Mouse (Mus musculus): ENCODE results near the gene Stat6. TPM values are rescaled to one million over a fixed set of nuclear protein-coding genes. Genes with fewer than 3 reads are reported as not detected.

Stat6 gene
- polyA plus RNA-seq, 1 experiment from 2014 or later, result 6.0 TPM

GRCm38 (mm10) chr10:127620406-127621190 lies 22.2 kb upstream of the Stat6 start, which contains the start of gene Lrp1:
Gene Lrp1, minus strand, starts transcription at chr10:127621148.
- Histone ChIP-seq H3K9me3 (ENCODE audit: control insufficient read depth, low read length) (no peaks in the 10 kb centered on the region), H3K4me3 (ENCODE audit: low read length) (peak within 1 kb of the TSS; percentile 75), H3K27me3 (replicated peaks; ENCODE audit: control insufficient read depth, insufficient read depth, low read length) (no peaks in the 10 kb centered on the region), H3K36me3 (ENCODE audit: control insufficient read depth, insufficient read depth, low read length) (no peaks in the 10 kb centered on the region), H3K27ac (ENCODE audit: low read depth, low read length) (peak within 1 kb of the TSS; percentile 84), H3K4me1 (ENCODE audit: control insufficient read depth, insufficient read depth, low read depth, low read length) (peaks cover 44% of the 10 kb centered on the region), H3K4me2 (ENCODE audit: low read length) (peak within 1 kb of the TSS; percentile 94), H3K9ac (ENCODE audit: low read depth, low read length) (peak within 1 kb of the TSS; percentile 87)
- peak; percentile 67 for ATAC-seq
- WGBS, result 0% methylated on average over 21 of the region's 32 CpGs

DNA sequence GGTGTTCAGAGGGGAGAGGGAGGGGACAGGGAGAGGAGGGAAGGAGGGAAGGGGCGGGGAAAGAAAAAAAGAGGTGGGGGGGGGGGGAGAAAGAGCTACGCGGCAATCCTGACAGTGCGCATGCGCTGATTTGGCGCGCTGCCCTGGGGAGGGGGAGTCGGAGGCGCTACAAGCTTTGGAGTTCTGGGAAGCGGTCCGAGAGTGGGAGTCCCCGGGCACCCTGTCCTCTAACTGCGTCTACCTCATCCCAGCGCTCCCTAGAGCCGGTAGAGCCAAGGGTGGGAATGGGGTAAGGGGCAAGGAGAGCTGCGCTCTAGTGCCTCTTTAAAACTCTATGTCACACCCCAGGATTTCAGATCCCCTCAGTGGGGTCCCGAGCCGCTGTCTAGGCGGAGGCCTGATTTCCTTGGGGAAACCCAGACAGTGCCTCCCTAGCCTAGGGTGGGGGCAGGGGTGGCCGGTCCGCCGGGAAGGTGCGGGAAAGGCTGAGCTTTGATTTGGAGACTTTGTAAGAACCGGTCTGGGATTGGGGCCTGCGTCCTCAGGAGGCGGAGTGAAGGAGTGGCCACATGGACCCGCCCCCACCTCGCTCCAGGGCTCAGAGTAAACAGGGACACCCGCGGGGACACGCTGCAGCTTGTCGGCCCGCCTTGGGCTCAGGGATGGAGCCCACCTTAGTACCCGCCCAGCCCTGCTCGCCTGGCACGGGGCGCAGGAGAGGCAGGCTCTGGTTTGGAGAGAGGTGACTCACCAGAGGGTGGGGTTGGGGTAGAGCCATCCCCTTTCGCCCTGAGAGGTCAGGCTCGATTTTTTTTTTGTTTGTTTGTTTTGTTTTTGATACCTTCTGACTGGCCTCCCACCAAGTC lies 21.4 kb upstream of the Stat6 start:
- WGBS, result under 1% methylated on average over 34 of the region's 39 CpGs
- peaks cover 36% of the 10 kb centered on the region for H3K4me1 ChIP-seq (ENCODE audit: control insufficient read depth, insufficient read depth, low read depth, low read length)
- H3K27me3 ChIP-seq (replicated peaks; ENCODE audit: control insufficient read depth, insufficient read depth, low read length), result no peaks in the 10 kb centered on the region

DNA sequence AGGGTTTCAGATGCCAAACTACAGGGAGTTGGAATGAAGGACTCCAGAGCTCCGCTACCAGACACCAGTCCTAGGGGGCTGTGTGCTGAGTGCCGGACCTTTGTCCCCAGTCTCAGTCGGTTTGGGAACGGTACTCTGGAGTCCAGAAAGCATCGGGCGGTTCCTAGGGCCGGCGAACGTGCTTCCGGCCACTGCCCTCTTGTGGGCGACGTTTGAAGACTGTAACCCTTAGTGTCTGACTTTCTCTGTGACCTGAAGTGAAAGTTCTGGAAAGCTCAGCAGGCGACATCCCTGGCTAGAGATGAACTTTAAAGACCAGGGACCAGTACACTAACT lies 20.8 kb upstream of the Stat6 start:
- H3K4me1 ChIP-seq (ENCODE audit: control insufficient read depth, insufficient read depth, low read depth, low read length), result peaks cover 31% of the 10 kb centered on the region
- H3K27me3 ChIP-seq (replicated peaks; ENCODE audit: control insufficient read depth, insufficient read depth, low read length), result no peaks in the 10 kb centered on the region
- peak overlapping the region; percentile 94 for H3K4me2 ChIP-seq (ENCODE audit: low read length)
- 2% methylated on average over 13 of the region's 13 CpGs for WGBS
- H3K36me3 ChIP-seq (ENCODE audit: control insufficient read depth, insufficient read depth, low read length), result no peaks in the 10 kb centered on the region
- peak overlapping the region; percentile 57 for H3K9ac ChIP-seq (ENCODE audit: low read depth, low read length)
- peak overlapping the region; percentile 84 for H3K27ac ChIP-seq (ENCODE audit: low read depth, low read length)
- ATAC-seq, result peak; percentile 48
- H3K9me3 ChIP-seq (ENCODE audit: control insufficient read depth, low read length), result no peaks in the 10 kb centered on the region
- peak overlapping the region; percentile 75 for H3K4me3 ChIP-seq (ENCODE audit: low read length)

More for the DNA sequence above, 21.4 kb upstream of the Stat6 start:
- Histone ChIP-seq H3K4me3 (ENCODE audit: low read length) (peak overlapping the region; percentile 75), H3K9ac (ENCODE audit: low read depth, low read length) (peak overlapping the region; percentile 87), H3K9me3 (ENCODE audit: control insufficient read depth, low read length) (no peaks in the 10 kb centered on the region), H3K27ac (ENCODE audit: low read depth, low read length) (peak overlapping the region; percentile 84), H3K4me2 (ENCODE audit: low read length) (peak overlapping the region; percentile 94), H3K36me3 (ENCODE audit: control insufficient read depth, insufficient read depth, low read length) (no peaks in the 10 kb centered on the region)
- ATAC-seq, result peak; percentile 83

- no peak overlapping the region; the same call in 1 of the 2 replicates for H3K27ac ChIP-seq (ENCODE audit: low read depth, low read length)
- H3K9ac ChIP-seq (ENCODE audit: low read depth, low read length), result no peak overlapping the region
- WGBS, result 70% methylated on average over 4 of the region's 4 CpGs
- no peak overlapping the region for H3K4me2 ChIP-seq (ENCODE audit: low read length)
- no peak overlapping the region for H3K4me3 ChIP-seq (ENCODE audit: low read length)
- ATAC-seq, result no peak
- H3K4me1 ChIP-seq (ENCODE audit: control insufficient read depth, insufficient read depth, low read depth, low read length), result peaks cover 25% of the 10 kb centered on the region
- no peaks in the 10 kb centered on the region for H3K9me3 ChIP-seq (ENCODE audit: control insufficient read depth, low read length)
- no peaks in the 10 kb centered on the region for H3K36me3 ChIP-seq (ENCODE audit: control insufficient read depth, insufficient read depth, low read length)
- no peaks in the 10 kb centered on the region for H3K27me3 ChIP-seq (replicated peaks; ENCODE audit: control insufficient read depth, insufficient read depth, low read length)
Measured at GRCm38 (mm10) chr10:127622661-127623060, 20.1 kb upstream of the Stat6 start.

- 97% methylated on average over 6 of the region's 6 CpGs for WGBS
- H3K9me3 ChIP-seq (ENCODE audit: control insufficient read depth, low read length), result no peaks in the 10 kb centered on the region
- no peak overlapping the region for H3K4me2 ChIP-seq (ENCODE audit: low read length)
- H3K27me3 ChIP-seq (replicated peaks; ENCODE audit: control insufficient read depth, insufficient read depth, low read length), result no peaks in the 10 kb centered on the region
- H3K4me1 ChIP-seq (ENCODE audit: control insufficient read depth, insufficient read depth, low read depth, low read length), result peaks cover 15% of the 10 kb centered on the region
- ATAC-seq, result no peak
- no peaks in the 10 kb centered on the region for H3K36me3 ChIP-seq (ENCODE audit: control insufficient read depth, insufficient read depth, low read length)
- H3K27ac ChIP-seq (ENCODE audit: low read depth, low read length), result no peak overlapping the region
- no peak overlapping the region for H3K4me3 ChIP-seq (ENCODE audit: low read length)
- no peak overlapping the region for H3K9ac ChIP-seq (ENCODE audit: low read depth, low read length)
Measured at GRCm38 (mm10) chr10:127623439-127624216, 19.2 kb upstream of the Stat6 start.

- no peaks in the 10 kb centered on the region for H3K27me3 ChIP-seq (replicated peaks; ENCODE audit: control insufficient read depth, insufficient read depth, low read length)
- no peak overlapping the region for H3K9ac ChIP-seq (ENCODE audit: low read depth, low read length)
- no peak overlapping the region for H3K4me3 ChIP-seq (ENCODE audit: low read length)
- no peak for ATAC-seq
- H3K4me1 ChIP-seq (ENCODE audit: control insufficient read depth, insufficient read depth, low read depth, low read length), result peaks cover 6% of the 10 kb centered on the region
- 81% methylated on average over 3 of the region's 3 CpGs for WGBS
- H3K9me3 ChIP-seq (ENCODE audit: control insufficient read depth, low read length), result no peaks in the 10 kb centered on the region
- H3K4me2 ChIP-seq (ENCODE audit: low read length), result no peak overlapping the region
- H3K36me3 ChIP-seq (ENCODE audit: control insufficient read depth, insufficient read depth, low read length), result no peaks in the 10 kb centered on the region
- no peak overlapping the region for H3K27ac ChIP-seq (ENCODE audit: low read depth, low read length)
Measured at GRCm38 (mm10) chr10:127626433-127626832, 16.4 kb upstream of the Stat6 start.

GRCm38 (mm10) chr10:127631261-127632214 lies 11.2 kb upstream of the Stat6 start:
- no peaks in the 10 kb centered on the region for H3K9me3 ChIP-seq (ENCODE audit: control insufficient read depth, low read length)
- no peaks in the 10 kb centered on the region for H3K27me3 ChIP-seq (replicated peaks; ENCODE audit: control insufficient read depth, insufficient read depth, low read length)
- no peak overlapping the region for H3K4me2 ChIP-seq (ENCODE audit: low read length)
- no peak overlapping the region for H3K9ac ChIP-seq (ENCODE audit: low read depth, low read length)
- H3K4me1 ChIP-seq (ENCODE audit: control insufficient read depth, insufficient read depth, low read depth, low read length), result no peaks in the 10 kb centered on the region
- H3K27ac ChIP-seq (ENCODE audit: low read depth, low read length), result no peak overlapping the region
- no peak for ATAC-seq
- H3K4me3 ChIP-seq (ENCODE audit: low read length), result no peak overlapping the region
- no peaks in the 10 kb centered on the region for H3K36me3 ChIP-seq (ENCODE audit: control insufficient read depth, insufficient read depth, low read length)
- 85% methylated on average over 10 of the region's 10 CpGs for WGBS

DNA sequence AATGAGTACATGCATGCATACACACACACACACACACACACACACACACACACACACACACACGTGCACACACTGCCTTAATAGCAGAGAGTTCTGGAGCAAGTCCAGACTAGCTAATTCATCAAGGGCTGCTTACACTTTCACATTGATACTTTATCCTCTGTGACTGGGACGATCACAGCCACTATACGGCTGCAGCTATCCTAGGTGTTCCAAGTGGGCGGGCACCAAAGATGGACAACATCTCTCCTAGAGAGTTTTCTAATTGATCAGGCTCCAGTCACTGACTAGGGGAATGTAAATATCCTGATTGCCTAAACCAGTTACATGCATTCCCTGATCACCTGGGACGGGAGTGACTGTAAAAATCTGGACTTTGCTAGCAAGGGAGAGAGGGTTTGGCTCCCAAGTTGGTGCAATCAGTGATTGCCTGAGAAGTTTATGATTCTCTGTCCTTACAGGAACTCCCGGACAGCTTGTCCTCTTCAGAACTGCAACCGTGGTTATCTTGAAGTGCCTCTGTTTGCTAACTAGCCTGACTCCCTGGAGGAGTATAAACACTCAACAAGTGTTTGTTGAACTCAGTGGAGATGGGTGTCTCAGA lies 10.0 kb upstream of the Stat6 start:
- Histone ChIP-seq H3K27me3 (replicated peaks; ENCODE audit: control insufficient read depth, insufficient read depth, low read length) (no peaks in the 10 kb centered on the region), H3K4me1 (ENCODE audit: control insufficient read depth, insufficient read depth, low read depth, low read length) (no peaks in the 10 kb centered on the region), H3K27ac (ENCODE audit: low read depth, low read length) (no peak overlapping the region), H3K4me3 (ENCODE audit: low read length) (no peak overlapping the region), H3K36me3 (ENCODE audit: control insufficient read depth, insufficient read depth, low read length) (no peaks in the 10 kb centered on the region), H3K4me2 (ENCODE audit: low read length) (no peak overlapping the region), H3K9ac (ENCODE audit: low read depth, low read length) (no peak overlapping the region), H3K9me3 (ENCODE audit: control insufficient read depth, low read length) (no peaks in the 10 kb centered on the region)
- 84% methylated on average over 7 of the region's 7 CpGs for WGBS
- ATAC-seq, result no peak

All from hindbrain, embryonic 16.5 days (tissue).